Mouse (Mus musculus): ENCODE measurements around the gene Ncmap.

- no peak for TF ChIP-seq CTCF (IDR thresholded peaks at IDR 0.05; ENCODE audit: low read depth)
- no peak for TF ChIP-seq EP300 (IDR thresholded peaks at IDR 0.05; ENCODE audit: low read depth)
Measured at GRCm38 (mm10) chr4:135362828-135363227, 35.2 kb downstream of the Ncmap start.
